Mouse (Mus musculus) mature B cell (primary cell): ENCODE data around the gene Samd14.

ENCODE experiments used
- in situ Hi-C: fragments of 300-500 bp; cut with MboI; formaldehyde crosslinking; loops from 2 replicates; pipeline ENCODE4 v1.14.3; 2019

Samd14 gene

DNA sequence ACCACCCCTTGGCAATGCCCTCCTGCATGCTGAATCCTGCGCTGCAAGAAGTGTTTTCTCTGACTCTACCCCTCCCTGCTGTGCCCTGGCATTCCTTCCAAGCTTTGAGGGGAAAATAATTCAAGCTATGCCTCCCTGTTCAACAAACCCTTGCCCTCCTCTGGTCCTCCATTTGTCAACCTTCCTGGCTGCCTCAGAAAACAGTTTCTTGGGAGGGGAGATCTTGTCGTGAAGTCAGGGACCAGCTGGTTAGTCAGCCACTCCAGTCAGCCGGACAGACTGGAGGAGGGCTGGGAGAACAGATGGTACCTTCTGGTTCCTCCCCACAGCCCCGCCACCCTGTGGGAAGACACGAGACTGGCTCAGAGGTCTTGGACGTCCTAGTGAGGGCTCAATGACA lies 27.6 kb downstream of the Samd14 start:
- in situ Hi-C loops: no loop called here

DNA sequence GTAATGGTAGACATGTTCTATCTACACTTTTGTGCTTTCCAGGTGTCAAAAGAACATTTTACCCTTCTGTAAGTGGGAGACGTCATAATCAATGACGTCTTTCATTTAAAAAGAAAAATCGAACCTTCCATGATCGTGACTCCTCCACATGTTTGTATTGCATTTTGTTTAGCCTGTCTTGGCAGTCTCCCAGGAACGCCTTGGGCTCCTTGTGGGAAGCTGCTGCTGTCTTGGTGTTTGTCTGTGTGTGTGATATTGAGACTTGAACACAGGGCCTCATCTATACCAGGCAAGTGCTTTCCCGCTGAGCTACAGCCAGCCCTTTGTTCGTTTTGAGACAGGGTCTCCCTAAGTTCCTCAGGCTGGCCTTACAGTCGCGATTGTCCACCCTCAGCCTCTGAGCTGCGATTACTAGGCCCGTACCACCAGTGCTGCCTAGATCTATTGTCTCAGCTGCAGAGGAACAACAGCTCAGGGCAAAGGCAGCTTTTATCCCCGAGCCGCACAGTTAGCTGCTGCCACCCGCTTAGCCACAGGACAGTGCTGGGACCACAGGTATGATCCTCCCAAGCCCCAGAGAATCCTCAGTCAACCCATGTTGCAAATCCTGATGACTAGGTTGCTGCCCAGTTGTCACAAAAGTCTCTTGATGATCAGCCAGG lies 28.6 kb downstream of the Samd14 start:
- in situ Hi-C loops: no loop called here

DNA sequence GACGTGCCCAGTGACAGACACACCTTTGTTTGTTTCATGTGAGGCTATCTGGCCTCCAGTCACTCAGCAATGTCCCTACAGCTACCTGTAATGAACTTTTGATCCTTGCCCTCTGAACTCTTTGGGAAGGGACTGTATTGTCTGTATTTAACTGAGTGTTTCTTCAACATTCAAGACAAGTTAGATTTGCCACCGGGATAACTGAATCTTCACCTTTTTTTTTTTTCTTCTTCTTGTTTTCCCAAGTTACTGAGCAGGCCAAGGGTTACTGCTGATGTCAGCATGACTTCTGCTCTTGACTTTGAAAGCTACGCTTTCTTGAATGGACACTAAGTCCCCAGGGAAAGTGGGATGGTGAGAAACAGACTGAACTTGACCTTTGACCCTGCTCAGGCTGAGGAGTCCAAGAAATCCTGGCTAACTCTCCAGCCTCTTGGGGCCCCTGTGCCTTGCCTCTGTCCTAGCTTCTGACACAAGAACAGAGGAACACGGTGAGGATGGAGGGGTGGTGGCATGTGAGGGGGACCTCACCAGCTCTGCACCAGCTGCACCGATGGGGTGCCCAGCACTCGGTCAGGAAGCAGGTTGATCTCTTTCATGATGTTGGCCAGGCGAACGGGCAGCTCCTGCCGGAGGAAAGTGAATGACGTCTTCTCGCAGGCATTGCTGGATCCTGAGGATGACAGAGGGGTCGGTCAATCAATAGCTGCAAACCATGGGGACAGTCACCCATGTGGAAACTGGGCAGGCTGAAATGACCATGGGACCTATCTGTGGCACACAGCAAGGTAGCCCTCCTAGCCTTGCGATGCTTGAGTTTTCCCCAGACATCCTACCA lies 29.4 kb downstream of the Samd14 start:
- in situ Hi-C loops: no loop called here

GRCm38 (mm10) chr11:95039766-95040165 lies 30.1 kb downstream of the Samd14 start:
- in situ Hi-C loops: no loop called here

- in situ Hi-C loops: no loop called here
These were observed 30.9 kb downstream of the Samd14 start for GRCm38 (mm10) chr11:95040491-95041138.

DNA sequence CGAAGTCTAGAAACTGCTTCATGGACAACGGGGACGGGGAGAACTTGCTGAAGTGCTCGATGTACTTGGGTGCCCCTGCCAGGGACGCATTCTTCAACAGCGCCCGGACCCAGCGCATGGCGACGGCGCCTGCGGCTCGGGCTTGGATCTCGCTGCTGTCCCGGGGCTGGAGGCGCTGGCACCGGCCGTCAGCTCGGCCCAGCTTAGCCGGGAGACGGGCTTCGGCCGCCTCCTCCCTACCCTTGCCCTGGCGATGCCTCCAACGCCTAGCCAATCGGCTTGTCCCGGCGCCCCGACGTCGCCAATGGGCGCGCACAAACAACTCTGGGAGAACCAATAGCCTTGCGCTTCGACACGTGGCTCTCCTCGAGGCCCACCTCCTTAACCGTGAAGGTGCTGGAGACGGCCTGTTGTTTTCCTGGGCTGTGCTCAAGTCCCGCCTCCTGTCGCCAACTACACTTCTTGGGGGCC lies 31.5 kb downstream of the Samd14 start, which contains the start of gene Pdk2:
Pdk2 (minus strand) TSS at position 216 of the 471 bp plus-strand sequence.
- in situ Hi-C loops: no loop called here

- in situ Hi-C loops: no loop called here
These were observed 32.4 kb downstream of the Samd14 start for GRCm38 (mm10) chr11:95042096-95042495.

GRCm38 (mm10) chr11:95043060-95043459 lies 33.4 kb downstream of the Samd14 start:
- in situ Hi-C loops: no loop called here

GRCm38 (mm10) chr11:95043608-95044007 lies 33.9 kb downstream of the Samd14 start:
- in situ Hi-C loops: no loop called here

GRCm38 (mm10) chr11:95044185-95044870 lies 34.6 kb downstream of the Samd14 start:
- in situ Hi-C loops: no loop called here

- in situ Hi-C loops: no loop called here
These were observed 37.5 kb downstream of the Samd14 start for GRCm38 (mm10) chr11:95046980-95047680.

DNA sequence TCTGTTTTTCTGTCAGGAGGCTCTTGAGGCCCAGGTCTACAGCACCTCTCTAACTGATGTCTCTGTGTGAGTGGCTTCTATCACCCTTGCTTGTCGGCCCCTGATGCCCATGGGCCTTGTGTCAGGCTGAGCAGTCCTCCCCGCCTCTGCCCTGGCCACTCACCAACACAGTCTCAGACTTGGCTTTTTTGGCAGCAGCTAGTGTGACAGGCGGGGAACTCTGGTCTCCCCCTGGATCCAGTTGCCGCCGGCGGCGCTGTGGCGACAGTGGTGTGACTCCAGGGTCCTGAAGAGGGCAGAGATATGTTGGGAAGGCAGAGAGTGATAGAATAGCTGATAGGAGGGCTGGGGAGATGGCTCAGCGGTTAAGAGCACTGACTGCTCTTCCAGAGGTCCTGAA lies 43.4 kb downstream of the Samd14 start:
- in situ Hi-C loops: no loop called here

DNA sequence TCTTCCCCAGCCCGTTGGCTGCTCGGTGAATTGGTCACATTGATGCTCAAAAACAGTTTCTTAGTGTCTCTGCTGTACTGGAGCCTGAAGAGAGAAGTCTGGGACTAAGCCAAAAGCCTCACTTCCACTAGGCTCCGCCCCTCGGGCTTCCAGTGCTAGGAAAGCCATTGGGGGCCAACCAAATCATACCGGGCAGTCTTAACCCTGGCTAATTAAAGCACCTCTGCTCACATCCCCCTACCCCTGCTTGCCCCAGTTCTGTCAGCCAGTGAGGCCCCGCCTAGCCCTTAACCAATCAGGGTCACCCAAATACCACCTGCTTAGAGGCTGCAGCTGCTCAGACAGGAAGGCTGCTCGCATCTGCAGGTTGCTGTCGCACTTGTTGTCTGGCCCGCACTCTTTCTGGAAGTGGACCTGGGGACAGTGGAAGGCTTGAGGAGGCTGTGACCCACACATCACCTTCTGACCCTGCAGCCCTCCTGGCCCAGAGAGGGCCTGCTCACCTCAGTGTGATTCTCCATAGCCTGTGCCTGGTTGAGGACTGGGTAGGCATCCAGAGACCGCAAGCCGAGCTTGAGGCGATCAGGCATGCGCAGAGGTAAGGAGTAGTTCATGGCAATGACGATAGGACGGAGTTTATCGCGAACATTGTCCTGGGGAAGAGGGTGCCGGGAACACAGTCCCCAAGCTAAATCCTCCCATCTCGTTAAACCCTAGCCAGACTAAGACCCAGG lies 47.3 kb downstream of the Samd14 start:
- in situ Hi-C loops: no loop called here

GRCm38 (mm10) chr11:95069226-95069957 lies 59.7 kb downstream of the Samd14 start:
- in situ Hi-C loops: no loop called here

GRCm38 (mm10) chr11:95070140-95071107 lies 60.7 kb downstream of the Samd14 start:
- in situ Hi-C loops: no loop called here

DNA sequence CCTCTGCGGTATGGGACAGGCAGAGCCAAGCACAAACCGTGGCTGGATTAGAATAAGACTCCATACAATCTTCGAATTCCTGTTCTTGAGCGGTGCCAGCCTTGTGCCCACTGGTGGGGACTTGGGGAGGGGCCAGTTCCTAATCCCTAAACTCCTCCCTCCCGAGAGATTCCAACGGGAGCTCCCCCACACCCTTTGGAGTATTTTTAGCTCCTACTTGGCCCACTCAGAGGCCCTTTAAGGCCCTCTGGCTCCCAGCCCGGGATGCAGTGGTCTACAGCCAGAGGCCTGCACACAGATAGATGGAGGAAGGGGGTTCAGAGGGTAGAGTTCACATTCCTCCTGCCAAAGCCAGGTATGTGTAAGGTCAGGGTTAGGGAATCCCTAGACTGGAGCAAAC lies 61.6 kb downstream of the Samd14 start:
- in situ Hi-C loops: no loop called here

GRCm38 (mm10) chr11:95072136-95072535 lies 62.5 kb downstream of the Samd14 start:
- in situ Hi-C loops: no loop called here

DNA sequence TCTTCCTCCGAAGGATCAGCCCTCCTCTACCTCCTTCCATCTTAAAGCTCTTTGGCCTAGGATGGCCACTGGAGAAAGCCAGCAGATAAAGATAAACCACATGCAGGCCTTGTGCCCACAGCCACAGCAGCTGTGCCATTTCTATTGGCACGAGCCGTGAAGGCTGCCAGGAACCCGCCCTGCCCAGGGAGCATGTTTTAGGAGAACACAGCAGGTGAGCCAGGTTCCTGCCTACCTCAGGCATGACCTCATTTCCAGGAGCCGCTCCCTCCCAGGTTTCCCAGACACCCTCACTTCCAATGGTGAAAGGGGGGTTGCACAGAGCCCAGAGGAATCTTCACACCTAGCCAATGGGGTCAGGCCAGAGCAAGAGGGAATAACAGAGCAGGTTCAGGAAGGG lies 63.1 kb downstream of the Samd14 start:
- in situ Hi-C loops: no loop called here

- in situ Hi-C loops: no loop called here
These were observed 64.2 kb downstream of the Samd14 start for GRCm38 (mm10) chr11:95073835-95074234.
